Mouse (Mus musculus): Measurements from ENCODE around the gene Cntfr.

The Cntfr gene

GRCm38 (mm10) chr4:41678863-41679262 is 18.0 kb downstream of the Cntfr start:
- no peak for DNase-seq (ENCODE audit: low spot score)

DNA sequence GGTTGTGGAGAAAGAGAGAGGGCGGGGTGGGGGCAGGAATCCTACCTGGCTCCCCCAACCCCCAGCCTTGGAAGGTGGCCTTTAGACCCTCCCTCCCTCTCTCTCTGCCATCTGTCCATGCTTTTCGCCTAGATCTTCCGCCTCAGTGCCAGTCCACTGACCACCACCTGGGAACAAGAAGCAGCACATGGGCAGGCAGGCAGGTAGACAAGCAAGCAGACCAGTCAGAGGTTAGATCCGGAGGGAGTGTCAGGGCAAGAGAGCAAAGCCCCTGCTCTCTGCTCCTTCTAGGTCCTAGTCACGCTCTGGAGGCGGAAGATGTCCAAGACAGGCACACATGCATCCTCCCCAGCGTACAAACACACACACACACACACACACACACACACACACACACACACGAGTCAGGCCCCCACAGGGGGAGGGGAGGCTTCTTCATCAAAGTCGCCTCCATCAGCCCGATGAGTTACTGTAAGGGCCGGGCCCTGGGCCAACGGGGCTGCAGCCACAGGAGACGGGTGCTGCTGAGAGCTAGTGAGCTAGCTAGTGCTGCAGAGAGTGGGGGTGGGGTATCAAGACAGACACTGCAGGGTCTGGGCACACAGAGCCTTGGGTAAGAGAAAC is 19.8 kb downstream of the Cntfr start:
- DNase-seq (ENCODE audit: low spot score): no peak

- DNase-seq (ENCODE audit: low spot score): no peak
Measured at GRCm38 (mm10) chr4:41676248-41677005, 20.5 kb downstream of the Cntfr start.

- no peak for DNase-seq (ENCODE audit: low spot score)
Measured at GRCm38 (mm10) chr4:41673186-41673585, 23.7 kb downstream of the Cntfr start.

DNA sequence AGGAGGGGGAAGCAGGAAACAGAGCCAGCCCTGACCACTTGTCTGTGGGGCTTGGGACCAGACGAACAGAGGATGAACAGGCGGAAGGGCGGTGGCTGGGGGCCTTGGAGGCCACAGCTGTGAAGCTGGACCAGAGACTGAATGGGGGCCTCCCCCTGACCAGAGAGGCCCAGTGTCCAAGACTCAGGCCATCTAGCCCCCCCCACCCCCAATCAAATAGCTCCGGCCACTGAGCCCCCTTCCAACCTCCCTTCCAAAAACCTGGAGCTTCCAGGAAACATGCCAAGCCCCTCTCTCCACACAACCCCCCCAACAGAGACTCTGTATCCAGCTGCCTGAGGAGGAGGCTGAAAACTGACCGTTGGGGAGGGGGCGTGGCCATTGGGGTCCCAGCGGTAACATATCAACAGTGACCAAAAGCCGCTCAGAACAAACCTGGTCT is 24.3 kb downstream of the Cntfr start:
- DNase-seq (ENCODE audit: low spot score): peak; percentile 56

GRCm38 (mm10) chr4:41671963-41672480 is 24.9 kb downstream of the Cntfr start:
- DNase-seq (ENCODE audit: low spot score): no peak

DNA sequence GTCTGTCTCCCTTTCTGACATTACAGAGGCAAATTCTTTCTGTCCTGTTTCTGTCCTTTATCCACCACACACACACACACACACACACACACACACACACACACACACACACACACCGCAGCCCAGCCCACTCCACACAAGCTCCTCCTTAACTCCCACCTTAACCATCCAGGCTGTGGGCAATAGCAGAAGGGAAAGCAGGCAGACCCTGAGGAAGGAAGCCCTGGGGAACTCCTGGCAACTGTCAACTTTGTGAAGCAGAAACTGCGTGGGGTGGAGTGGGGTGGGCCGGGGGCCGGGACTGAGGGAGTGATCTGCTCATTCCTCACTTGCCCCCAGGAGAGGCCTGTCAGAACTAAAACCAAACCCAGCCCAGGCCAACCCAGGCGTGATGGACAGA is 25.4 kb downstream of the Cntfr start:
- no peak for DNase-seq (ENCODE audit: low spot score)

DNA sequence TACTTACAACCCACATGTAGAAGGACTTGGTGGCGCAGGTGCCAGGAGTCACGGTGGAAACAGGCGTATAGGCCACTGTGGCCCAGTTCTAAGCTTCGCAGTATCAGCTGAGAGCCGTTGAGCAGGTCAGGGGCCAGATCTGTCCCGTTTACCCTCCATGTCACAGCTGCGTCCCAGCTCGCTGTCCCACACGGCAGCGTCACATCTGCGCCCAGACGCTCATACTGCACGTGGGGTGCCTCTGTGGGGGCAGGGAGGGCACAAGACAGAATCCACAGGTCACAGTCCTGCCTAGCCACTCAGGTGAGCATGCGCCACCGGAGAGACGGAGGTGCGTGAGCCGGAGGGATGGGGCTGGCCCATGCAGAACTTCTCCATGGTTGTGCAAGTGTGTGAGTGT is 26.1 kb downstream of the Cntfr start:
- DNase-seq (ENCODE audit: low spot score): no peak

DNA sequence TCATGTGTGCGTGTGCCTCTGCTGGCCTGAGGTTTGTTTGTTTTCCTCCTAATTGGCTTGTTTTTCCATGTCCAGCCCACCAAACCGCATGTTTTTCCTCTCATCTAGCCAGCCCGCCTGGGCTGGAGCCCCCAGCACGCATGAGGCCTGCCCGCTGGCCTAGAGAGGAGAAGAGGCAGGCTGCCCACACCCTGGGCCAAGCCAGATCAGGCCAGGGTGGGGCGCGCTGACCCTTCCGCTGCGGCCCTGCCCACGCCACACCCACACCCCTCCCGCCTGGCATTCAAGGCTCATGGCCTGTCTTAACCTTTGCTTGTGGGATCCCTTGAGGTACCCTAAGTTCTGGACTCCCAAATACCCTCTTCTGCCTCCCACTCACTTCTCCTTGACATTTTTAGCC is 30.2 kb downstream of the Cntfr start:
- no peak for DNase-seq (ENCODE audit: low spot score)

DNA sequence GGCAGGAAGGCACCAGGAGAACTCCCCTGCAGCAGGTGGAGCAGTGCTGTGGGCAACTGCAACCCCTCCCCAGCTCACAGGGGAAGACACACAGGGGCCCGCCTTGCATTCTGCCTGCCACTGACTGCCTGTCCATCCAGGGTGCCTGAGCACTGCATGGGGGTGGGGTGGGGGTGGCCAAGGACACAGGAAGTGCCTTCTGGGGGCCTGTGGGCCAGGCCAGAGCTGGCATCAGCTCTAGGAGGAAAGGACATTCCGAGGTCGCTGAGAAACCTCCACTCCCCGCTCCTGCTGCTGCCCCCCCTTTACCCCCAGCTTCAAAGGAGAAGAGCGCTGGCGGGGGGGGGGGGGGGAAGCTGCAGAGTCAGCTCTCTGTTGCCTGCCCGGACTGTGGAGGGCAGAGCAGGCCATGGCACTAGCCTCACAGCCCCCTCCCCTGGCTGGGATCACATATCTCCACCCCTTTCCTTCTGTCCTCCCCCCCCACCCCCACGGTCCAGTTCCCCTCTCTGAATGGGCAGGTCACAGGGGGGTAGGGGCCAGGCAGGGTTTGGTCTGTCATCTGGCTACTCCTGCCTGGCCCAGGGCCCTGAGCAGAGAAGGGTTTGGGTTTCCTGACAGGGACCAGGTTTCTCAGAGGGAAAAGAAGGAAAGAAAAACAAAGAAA is 31.7 kb downstream of the Cntfr start:
- DNase-seq (ENCODE audit: low spot score): peak; percentile 51

GRCm38 (mm10) chr4:41664533-41664932 is 32.4 kb downstream of the Cntfr start:
- no peak for DNase-seq (ENCODE audit: low spot score)

- DNase-seq (ENCODE audit: low spot score): no peak
Measured at GRCm38 (mm10) chr4:41663614-41664013, 33.3 kb downstream of the Cntfr start.

DNA sequence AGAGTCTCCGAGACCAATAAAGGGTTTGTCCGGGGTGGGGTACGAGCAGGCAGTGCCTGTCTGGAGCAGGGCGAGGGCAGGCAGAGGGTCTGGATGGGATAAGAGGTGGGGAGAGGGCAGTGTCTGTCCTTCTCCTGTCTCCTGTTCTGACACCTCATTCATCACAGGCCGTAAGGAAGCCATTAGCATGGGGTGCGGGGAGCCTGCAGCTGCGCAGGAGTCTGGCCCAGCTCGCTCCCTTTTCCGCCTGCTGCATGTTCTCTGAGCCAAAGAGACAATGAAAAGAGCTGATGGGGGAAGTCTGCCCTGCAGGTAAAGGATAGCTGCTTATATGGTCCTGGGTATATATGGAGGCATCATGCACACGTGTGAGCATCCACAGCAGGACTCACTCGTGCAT is 34.2 kb downstream of the Cntfr start:
- peak; percentile 69 for DNase-seq (ENCODE audit: low spot score)

GRCm38 (mm10) chr4:41660851-41661430 is 35.9 kb downstream of the Cntfr start:
- peak; percentile 86 for DNase-seq (ENCODE audit: low spot score)

- no peak for DNase-seq (ENCODE audit: low spot score)
Measured at GRCm38 (mm10) chr4:41659556-41659955, 37.3 kb downstream of the Cntfr start.

DNA sequence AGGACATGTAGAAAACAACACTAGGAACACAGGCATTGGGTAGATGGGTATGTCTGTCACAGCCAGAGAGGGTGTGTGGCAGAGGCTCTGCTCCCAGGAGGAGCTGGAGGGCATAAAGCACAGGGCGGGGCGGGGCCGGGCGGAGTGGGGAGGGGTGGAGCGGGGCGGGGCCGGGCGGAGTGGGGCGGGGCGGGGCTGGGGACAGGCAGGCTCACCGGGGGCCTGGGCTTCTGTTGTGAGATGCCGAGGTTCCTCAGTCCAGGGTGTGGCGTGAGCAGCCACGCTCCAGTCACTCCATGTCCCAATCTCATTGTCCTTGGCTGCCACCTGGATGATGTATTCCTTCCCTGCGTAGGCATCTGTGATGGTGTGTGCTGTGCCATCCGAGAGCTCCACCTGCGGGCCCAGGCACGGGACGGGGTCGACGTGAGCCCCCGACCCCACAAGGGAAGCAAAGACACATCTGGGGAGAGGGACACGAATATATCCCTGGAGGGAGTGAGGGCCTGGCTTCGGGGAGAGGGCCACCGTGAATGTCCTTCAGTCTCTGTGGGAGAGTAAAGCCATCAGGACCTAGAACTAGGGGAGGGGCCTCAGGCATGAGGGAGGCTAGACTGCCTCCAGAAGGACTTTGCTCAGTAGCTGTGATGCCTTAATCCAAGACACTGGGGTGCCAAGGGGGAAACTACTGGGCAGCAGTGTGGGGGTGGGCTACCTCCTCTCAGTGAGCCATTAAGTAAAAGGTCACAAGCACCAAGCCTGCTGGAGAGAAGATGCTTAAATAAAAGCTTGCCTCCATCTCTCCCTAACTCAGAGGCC is 38.1 kb downstream of the Cntfr start:
- DNase-seq (ENCODE audit: low spot score): no peak

DNA sequence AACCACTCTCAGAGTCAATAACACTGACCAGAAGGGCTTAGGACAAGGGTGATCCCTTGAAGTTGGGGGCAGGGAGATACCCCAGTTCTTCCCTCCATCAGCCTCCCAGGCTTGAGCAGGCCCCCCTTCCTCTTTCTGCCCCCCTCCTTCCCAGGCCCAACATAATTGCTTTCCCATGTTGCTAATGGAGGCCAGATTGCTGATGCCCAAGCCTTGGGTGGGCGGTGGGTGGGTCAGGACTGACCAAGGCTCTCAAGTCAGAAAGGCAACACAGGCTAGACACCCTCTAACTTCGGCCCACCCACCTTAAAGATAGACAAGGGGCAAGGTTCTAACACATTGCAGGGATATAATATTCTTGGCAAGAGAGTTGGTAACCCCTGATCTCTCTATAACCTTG is 41.4 kb downstream of the Cntfr start:
- DNase-seq (ENCODE audit: low spot score): no peak

DNA sequence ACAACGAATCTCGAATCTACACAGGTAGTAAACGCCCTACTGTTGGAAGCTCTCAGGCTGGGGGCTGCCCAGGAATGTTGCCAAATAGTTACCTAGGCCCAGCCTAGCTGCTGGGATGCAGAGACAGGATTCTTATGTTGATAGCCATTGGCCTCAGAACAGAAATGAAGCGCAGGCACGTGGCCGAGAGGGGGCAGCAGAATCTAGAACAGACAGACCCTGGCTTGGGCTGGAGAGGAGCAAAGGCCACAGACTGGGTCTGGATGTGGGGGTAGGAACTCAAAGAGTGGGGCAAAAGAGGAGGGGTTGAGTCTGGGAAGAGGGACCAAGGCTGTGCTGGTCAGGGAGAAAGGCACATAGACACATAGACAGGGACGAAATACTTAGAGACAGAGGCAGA is 42.7 kb downstream of the Cntfr start:
- DNase-seq (ENCODE audit: low spot score): peak; percentile 86

DNA sequence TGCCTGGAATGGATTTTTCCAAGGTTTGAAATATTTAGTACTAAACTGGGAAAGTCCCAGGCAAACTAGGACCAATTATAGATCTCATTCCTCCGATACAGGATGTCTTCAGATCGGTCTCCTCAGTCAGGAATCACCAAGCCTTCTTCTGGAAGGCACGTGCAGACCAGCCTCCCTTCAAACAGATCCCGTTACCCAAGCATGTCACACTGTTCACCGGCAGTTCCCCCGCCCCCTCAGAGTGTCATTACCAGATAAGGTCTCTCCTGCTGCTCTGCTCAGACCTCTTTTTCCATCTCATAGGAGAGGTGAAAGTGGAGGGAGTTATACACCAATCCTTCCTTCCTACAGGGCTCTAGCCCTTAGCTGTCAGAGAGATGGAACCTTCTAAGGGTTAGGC is 43.2 kb downstream of the Cntfr start:
- no peak for DNase-seq (ENCODE audit: low spot score)

DNA sequence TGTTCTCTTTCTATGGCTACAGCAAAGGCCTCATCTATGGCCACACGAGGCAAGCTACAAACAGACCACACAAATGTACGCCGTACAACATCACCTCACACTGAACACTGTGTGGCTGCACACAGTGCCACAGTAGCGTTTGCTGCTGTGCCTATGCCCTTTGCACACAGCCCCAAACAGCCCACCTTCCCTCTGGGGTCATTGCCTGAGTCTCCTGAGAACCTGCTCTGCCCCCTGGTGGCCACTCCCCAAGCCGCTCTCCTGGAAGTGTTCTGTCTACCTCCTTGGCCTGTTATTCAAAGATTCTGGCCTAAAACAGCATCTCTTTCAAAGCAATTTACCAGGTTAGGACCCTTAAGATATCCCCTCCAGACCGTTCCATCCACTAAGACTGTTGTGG is 43.6 kb downstream of the Cntfr start:
- DNase-seq (ENCODE audit: low spot score): peak; percentile 91

- no peak for DNase-seq (ENCODE audit: low spot score)
Measured at GRCm38 (mm10) chr4:41648627-41649026, 48.3 kb downstream of the Cntfr start.

DNA sequence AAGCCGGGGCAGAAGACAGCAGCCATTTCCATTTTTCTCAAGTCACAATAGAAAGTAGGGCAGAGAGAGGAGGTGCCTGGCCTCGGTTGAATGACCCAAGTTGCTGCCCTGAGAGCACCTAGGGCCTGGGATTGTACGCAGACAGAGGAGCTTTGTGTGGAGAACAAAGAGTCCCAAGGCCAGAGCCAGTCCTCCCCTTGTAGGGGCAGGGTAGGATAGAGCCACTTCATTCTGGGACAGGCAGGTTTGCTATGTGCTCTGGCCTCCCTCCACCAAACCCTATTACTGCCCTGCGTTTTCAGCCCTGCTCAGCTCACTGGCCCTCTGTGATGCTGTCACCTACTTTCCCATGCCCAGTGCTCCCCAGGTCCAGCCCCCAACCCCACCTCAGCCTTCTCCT is 48.7 kb downstream of the Cntfr start:
- DNase-seq (ENCODE audit: low spot score): no peak

All from embryo, embryonic 10 days (tissue).